Mouse (Mus musculus) liver, embryonic 12.5 days (tissue): Measurements from ENCODE around the gene Maco1. TPM values are rescaled to one million over a fixed set of nuclear protein-coding genes. Genes with fewer than 3 reads are reported as not detected.
A peak's percentile ranks its signal among the peaks of the same experiment; 100 is the strongest.

Experiments
- ATAC-seq: fragments of 200-750 bp; cut with Nextera tagmentation; 2 replicates; pipeline ENCODE4 v1.8.0; 2017; ENCODE audit warnings: moderate number of reproducible peaks, mild to moderate bottlenecking, moderate library complexity
- H3K27ac ChIP-seq: fragments of 300-500 bp; sonication (generic); 2 replicates; pipeline ENCODE4 v1.5.1; 2016; ENCODE audit warnings: mild to moderate bottlenecking
- H3K27me3 ChIP-seq: fragments of 300-500 bp; sonication (generic); replicated peaks from 2 replicates; pipeline ENCODE4 v1.6.1; 2016; ENCODE audit warnings: mild to moderate bottlenecking, moderate library complexity
- H3K36me3 ChIP-seq: fragments of 300-500 bp; sonication (generic); 2 replicates; pipeline ENCODE4 v1.6.1; 2016; ENCODE audit warnings: mild to moderate bottlenecking, moderate library complexity
- H3K4me1 ChIP-seq: fragments of 300-500 bp; sonication (generic); 2 replicates; pipeline ENCODE4 v1.6.1; 2016
- H3K4me2 ChIP-seq: fragments of 300-500 bp; sonication (generic); 2 replicates; pipeline ENCODE4 v1.6.1; 2016; ENCODE audit warnings: mild to moderate bottlenecking, moderate library complexity
- H3K4me3 ChIP-seq: fragments of 300-500 bp; sonication (generic); 2 replicates; pipeline ENCODE4 v1.5.1; 2016; ENCODE audit warnings: mild to moderate bottlenecking, moderate library complexity
- H3K9ac ChIP-seq: fragments of 300-500 bp; sonication (generic); 2 replicates; pipeline ENCODE4 v1.6.1; 2016; ENCODE audit warnings: mild to moderate bottlenecking, moderate library complexity
- H3K9me3 ChIP-seq: fragments of 300-500 bp; sonication (generic); replicated peaks from 2 replicates; pipeline ENCODE4 v1.6.1; 2016; ENCODE audit warnings: mild to moderate bottlenecking, moderate library complexity
- WGBS: fragments of 180-500 bp; shearing (Covaris S2); methylation state at CpG from one replicate; pipeline ENCODE4 v1.1.7; 2016; ENCODE audit not compliant: insufficient replicate concordance; 5-methylcytosine and 5-hydroxymethylcytosine counted together
- polyA plus RNA-seq: library from polyadenylated mRNA; unstranded; fragments of >200 nt; fragmentation: Nextera tagmentation; extraction: Ambion mirVana; gene quantifications from 2 replicates; pipeline ENCODE4 v1.2.1, GENCODE M21; 2016

Gene Maco1
- 27.2 and 29.8 TPM in 2 replicates for polyA plus RNA-seq

DNA sequence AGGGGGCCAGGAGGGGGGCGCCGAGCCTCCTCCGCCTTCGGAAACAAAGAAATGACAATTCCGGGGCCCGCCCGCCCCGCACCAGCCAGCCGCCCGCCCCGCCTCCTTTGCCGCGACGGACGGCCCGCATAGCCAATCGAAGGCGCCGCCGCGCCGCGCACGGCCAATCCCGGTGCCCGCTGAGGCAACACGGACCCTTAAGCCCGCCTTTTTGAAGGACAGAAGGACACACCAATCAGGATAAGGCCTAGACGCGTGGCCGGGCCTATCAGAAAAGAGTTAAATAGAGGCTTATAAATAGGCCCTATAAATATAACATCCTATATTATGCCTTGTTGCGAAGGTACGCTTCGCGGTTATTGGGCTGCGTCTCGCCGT is at the start of gene Maco1:
Gene Maco1, minus strand, starts transcription at position 87 of the 378 bp plus-strand sequence.
- Histone ChIP-seq H3K4me3 (peak within 1 kb of the TSS; percentile 92), H3K4me2 (peak within 1 kb of the TSS; percentile 93), H3K4me1 (peaks cover 57% of the 10 kb centered on the region), H3K36me3 (peaks cover 10% of the 10 kb centered on the region; the same call in 1 of the 2 replicates), H3K27me3 (peaks cover 14% of the 10 kb centered on the region; the same call in 1 of the 2 replicates), H3K9me3 (no peaks in the 10 kb centered on the region), H3K27ac (peak within 1 kb of the TSS; percentile 96), H3K9ac (peak within 1 kb of the TSS; percentile 89)
- under 1% methylated on average over 37 of the region's 38 CpGs for WGBS
- ATAC-seq, result peak; percentile 90

GRCm38 (mm10) chr4:134901126-134901525 is 48.0 kb upstream of the Maco1 start:
- ATAC-seq, result no peak
- no peak overlapping the region for H3K27ac ChIP-seq
- no peaks in the 10 kb centered on the region for H3K4me1 ChIP-seq
- no peak overlapping the region for H3K4me3 ChIP-seq
- H3K27me3 ChIP-seq, result no peaks in the 10 kb centered on the region
- H3K36me3 ChIP-seq, result peaks cover 100% of the 10 kb centered on the region
- H3K4me2 ChIP-seq, result no peak overlapping the region
- WGBS, result 91% methylated on average over 8 of the region's 8 CpGs
- H3K9ac ChIP-seq, result no peak overlapping the region
- no peaks in the 10 kb centered on the region for H3K9me3 ChIP-seq

- Histone ChIP-seq H3K4me2 (no peak overlapping the region), H3K36me3 (peaks cover 100% of the 10 kb centered on the region), H3K4me3 (no peak overlapping the region), H3K9ac (no peak overlapping the region), H3K9me3 (no peaks in the 10 kb centered on the region), H3K4me1 (no peaks in the 10 kb centered on the region), H3K27ac (0 out of 2 replicates have a peak overlapping the region, but pooled peaks have one; percentile 25), H3K27me3 (no peaks in the 10 kb centered on the region)
- ATAC-seq, result 0 out of 2 replicates have a peak, but pooled peaks have one; percentile 19
- WGBS, result 93% methylated on average over 6 of the region's 6 CpGs
These were observed 44.1 kb upstream of the Maco1 start for GRCm38 (mm10) chr4:134897256-134897655.

- H3K9ac ChIP-seq, result no peak overlapping the region
- no peak overlapping the region for H3K27ac ChIP-seq
- no peak overlapping the region for H3K4me2 ChIP-seq
- H3K4me3 ChIP-seq, result no peak overlapping the region
- H3K4me1 ChIP-seq, result no peaks in the 10 kb centered on the region
- ATAC-seq, result no peak
- peaks cover 100% of the 10 kb centered on the region for H3K36me3 ChIP-seq
- no peaks in the 10 kb centered on the region for H3K27me3 ChIP-seq
- H3K9me3 ChIP-seq, result no peaks in the 10 kb centered on the region
- WGBS, result 86% methylated on average over 6 of the region's 6 CpGs
These were observed 39.0 kb upstream of the Maco1 start for GRCm38 (mm10) chr4:134892096-134892495.

DNA sequence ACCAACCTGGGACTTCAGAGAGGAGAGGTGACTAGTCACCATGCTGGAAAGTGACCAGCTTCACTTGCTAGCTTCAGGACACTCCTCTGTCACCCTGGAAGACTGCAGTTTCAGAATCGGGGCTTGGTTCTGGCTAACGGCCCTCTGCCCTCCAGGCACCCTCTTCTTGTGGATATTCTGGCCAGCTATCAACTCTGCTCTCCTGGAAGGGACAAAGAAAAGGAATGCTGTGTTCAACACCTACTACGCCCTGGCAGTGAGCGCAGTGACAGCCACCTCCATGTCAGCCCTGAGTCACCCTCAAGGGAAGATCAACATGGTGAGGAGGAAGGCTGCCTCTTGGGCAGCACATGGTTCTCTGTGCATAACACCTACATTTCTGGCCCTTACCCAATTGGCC is 31.2 kb upstream of the Maco1 start:
- no peaks in the 10 kb centered on the region for H3K9me3 ChIP-seq
- H3K36me3 ChIP-seq, result peaks cover 98% of the 10 kb centered on the region
- H3K27ac ChIP-seq, result no peak overlapping the region
- H3K4me2 ChIP-seq, result no peak overlapping the region
- H3K4me1 ChIP-seq, result peaks cover 17% of the 10 kb centered on the region
- ATAC-seq, result no peak
- H3K4me3 ChIP-seq, result no peak overlapping the region
- WGBS, result 92% methylated on average over 4 of the region's 4 CpGs
- H3K27me3 ChIP-seq, result no peaks in the 10 kb centered on the region
- no peak overlapping the region for H3K9ac ChIP-seq

- 83% methylated on average over 10 of the region's 10 CpGs for WGBS
- Histone ChIP-seq H3K27me3 (no peaks in the 10 kb centered on the region), H3K9ac (no peak overlapping the region), H3K4me1 (peaks cover 22% of the 10 kb centered on the region), H3K4me2 (no peak overlapping the region), H3K4me3 (no peak overlapping the region), H3K9me3 (no peaks in the 10 kb centered on the region), H3K27ac (no peak overlapping the region), H3K36me3 (peaks cover 98% of the 10 kb centered on the region)
- ATAC-seq, result no peak
These were observed 30.7 kb upstream of the Maco1 start for GRCm38 (mm10) chr4:134883808-134884207.

DNA sequence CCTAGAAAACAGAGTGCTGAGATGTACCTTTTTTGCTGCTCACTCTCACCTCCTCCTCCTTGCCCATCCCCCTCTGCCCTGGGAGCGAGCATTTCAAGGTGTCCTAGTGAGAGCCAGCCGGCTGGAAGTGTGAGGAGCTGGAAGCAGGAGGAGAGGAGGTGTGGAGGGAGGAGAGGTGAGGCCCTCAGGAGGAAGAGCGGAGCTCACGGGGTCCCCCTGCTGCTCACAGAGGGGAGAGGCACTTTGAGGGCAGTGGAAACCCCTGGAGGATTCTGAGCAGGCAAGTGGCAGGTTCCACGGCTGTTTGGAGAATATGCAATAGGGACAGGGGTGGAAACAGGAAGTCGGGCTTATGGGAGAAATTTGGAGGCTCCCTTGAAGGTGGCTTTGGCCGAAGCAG is 30.1 kb upstream of the Maco1 start:
- peak; percentile 53; the same call in 1 of the 2 replicates for ATAC-seq
- peaks cover 28% of the 10 kb centered on the region for H3K4me1 ChIP-seq
- WGBS, result 18% methylated on average over 7 of the region's 7 CpGs
- H3K9me3 ChIP-seq, result no peaks in the 10 kb centered on the region
- no peak overlapping the region for H3K4me2 ChIP-seq
- H3K27me3 ChIP-seq, result no peaks in the 10 kb centered on the region
- no peak overlapping the region for H3K9ac ChIP-seq
- H3K36me3 ChIP-seq, result peaks cover 98% of the 10 kb centered on the region
- no peak overlapping the region for H3K4me3 ChIP-seq
- H3K27ac ChIP-seq, result no peak overlapping the region

- no peak for ATAC-seq
- no peak overlapping the region; the same call in 1 of the 2 replicates for H3K4me3 ChIP-seq
- H3K9me3 ChIP-seq, result no peaks in the 10 kb centered on the region
- no peaks in the 10 kb centered on the region for H3K27me3 ChIP-seq
- peaks cover 50% of the 10 kb centered on the region for H3K4me1 ChIP-seq
- H3K9ac ChIP-seq, result peak overlapping the region; percentile 22; the same call in 1 of the 2 replicates
- peaks cover 96% of the 10 kb centered on the region for H3K36me3 ChIP-seq
- WGBS, result 39% methylated on average over 6 of the region's 6 CpGs
- peak overlapping the region; percentile 57 for H3K4me2 ChIP-seq
- peak overlapping the region; percentile 54; the same call in 1 of the 2 replicates for H3K27ac ChIP-seq
These were observed 26.9 kb upstream of the Maco1 start for GRCm38 (mm10) chr4:134880041-134880440.

DNA sequence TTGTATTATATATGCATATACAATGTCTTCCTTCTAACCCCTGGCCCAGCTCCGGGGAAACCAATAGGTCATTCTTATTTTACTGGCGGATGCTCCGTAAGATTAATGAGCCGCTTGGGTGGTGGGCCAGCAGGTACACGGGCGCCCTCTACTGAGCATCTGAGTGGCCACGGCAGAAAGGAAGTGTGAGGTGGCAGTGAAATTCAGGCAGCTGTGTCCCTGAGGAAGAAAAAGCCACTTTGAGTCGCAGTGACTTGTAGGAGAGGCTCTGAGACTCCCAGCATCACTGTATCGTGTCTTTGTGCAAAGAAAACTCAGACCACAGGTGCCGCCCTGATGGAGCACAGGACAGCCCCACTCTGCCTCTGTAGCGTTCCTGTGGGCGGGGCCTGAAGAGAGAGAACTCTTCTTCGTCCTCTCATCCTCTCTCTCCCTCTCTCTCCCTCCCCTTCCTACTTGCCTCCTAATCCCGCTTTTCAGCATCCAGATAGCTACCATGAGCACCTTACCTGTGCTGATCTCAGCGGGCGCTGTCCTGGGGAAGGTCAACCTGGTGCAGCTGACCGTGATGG is 26.4 kb upstream of the Maco1 start:
- Histone ChIP-seq H3K27me3 (no peaks in the 10 kb centered on the region), H3K36me3 (peaks cover 96% of the 10 kb centered on the region), H3K9me3 (no peaks in the 10 kb centered on the region), H3K27ac (peak overlapping the region; percentile 54; the same call in 1 of the 2 replicates), H3K4me3 (peak overlapping the region; percentile 33), H3K4me1 (peaks cover 50% of the 10 kb centered on the region), H3K9ac (peak overlapping the region; percentile 22; the same call in 1 of the 2 replicates), H3K4me2 (peak overlapping the region; percentile 57)
- ATAC-seq, result peak; percentile 31; the same call in 1 of the 2 replicates
- 10% methylated on average over 17 of the region's 17 CpGs for WGBS

DNA sequence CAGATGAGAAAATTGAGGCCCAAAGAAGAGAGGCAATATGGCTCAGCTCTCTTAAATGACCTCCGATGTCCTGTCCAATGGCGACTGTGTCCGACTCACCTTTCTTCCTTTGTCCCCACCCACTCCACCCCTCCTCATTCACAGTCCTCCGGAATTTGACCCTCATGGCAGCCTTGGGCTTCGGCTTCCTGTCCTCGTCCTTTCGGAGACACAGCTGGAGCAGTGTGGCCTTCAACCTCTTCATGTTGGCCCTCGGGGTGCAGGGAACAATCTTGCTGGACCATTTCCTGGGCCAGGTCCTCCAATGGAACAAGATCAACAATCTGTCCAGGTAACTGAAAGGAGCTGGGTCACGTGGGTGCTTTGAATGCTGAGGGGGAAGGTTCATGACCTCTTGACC is 23.0 kb upstream of the Maco1 start:
- Histone ChIP-seq H3K4me2 (no peak overlapping the region), H3K27me3 (no peaks in the 10 kb centered on the region), H3K27ac (no peak overlapping the region), H3K36me3 (peaks cover 95% of the 10 kb centered on the region), H3K4me3 (no peak overlapping the region), H3K4me1 (peaks cover 74% of the 10 kb centered on the region), H3K9ac (no peak overlapping the region), H3K9me3 (no peaks in the 10 kb centered on the region)
- 87% methylated on average over 9 of the region's 9 CpGs for WGBS
- ATAC-seq, result no peak

GRCm38 (mm10) chr4:134871950-134872349 is 18.8 kb upstream of the Maco1 start:
- no peak for ATAC-seq
- peak overlapping the region; percentile 2 for H3K4me3 ChIP-seq
- H3K27me3 ChIP-seq, result 0 out of 2 replicates have a peak, but pooled peaks cover 9% of the 10 kb centered on the region
- peaks cover 82% of the 10 kb centered on the region for H3K4me1 ChIP-seq
- 60% methylated on average over 2 of the region's 2 CpGs for WGBS
- no peaks in the 10 kb centered on the region for H3K9me3 ChIP-seq
- peak overlapping the region; percentile 81 for H3K27ac ChIP-seq
- peak overlapping the region; percentile 55 for H3K9ac ChIP-seq
- H3K4me2 ChIP-seq, result peak overlapping the region; percentile 42
- peaks cover 82% of the 10 kb centered on the region for H3K36me3 ChIP-seq

DNA sequence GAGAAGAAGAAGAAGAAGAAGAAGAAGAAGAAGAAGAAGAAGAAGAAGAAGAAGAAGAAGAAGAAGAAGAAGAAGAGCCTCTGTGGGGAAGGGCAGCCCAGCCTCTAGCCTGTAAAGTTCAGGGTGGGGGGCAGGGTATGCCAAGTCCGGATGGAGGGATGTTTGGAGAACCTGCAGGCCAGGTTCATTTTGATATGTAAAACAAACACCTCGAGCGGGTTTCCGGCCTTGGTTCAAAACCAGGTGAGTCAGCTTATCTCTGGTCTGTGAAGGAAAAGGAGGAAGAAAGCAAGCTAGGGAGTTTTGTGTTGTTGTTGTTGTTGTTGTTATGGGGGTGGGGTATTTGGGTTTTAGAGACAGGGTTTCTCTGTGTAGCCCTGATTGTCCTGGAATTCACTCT is 18.3 kb upstream of the Maco1 start:
- Histone ChIP-seq H3K27me3 (0 out of 2 replicates have a peak, but pooled peaks cover 9% of the 10 kb centered on the region), H3K4me1 (peaks cover 82% of the 10 kb centered on the region), H3K36me3 (peaks cover 81% of the 10 kb centered on the region), H3K9ac (peak overlapping the region; percentile 55), H3K4me2 (peak overlapping the region; percentile 42), H3K4me3 (peak overlapping the region; percentile 27), H3K27ac (peak overlapping the region; percentile 81), H3K9me3 (no peaks in the 10 kb centered on the region)
- no peak for ATAC-seq
- 35% methylated on average over 4 of the region's 4 CpGs for WGBS
